Mouse (Mus musculus): ENCODE results near the gene Ppp1r13b. TPM values are rescaled to one million over a fixed set of nuclear protein-coding genes. Genes with fewer than 3 reads are reported as not detected.
A peak's percentile ranks its signal among the peaks of the same experiment; 100 is the strongest.

Ppp1r13b gene
- total RNA-seq, 1 experiment from 2014 or later, result 9.8 TPM

DNA sequence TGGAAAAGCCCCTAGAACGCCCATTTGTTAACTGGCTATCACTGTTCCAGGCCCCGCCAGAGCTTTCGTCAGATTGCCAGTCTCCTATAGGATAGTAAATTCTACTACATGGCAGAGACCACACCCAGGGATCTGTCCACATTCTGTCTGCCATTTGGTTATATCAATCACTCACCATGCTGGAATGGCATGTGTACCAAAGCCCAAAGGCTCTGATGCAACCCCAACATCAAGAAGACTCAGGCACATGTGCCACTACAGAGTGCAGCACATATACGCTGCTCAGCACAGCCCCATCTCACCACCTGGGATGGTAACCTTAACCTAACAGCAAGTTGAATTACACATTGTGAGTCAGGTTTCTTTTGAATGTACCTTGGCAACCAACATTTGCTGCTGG is 62.0 kb downstream of the Ppp1r13b start:
- no peak for ATAC-seq (replicated peaks; ENCODE audit: insufficient number of reproducible peaks, low FRiP score, low TSS enrichment, poor library complexity, severe bottlenecking)

DNA sequence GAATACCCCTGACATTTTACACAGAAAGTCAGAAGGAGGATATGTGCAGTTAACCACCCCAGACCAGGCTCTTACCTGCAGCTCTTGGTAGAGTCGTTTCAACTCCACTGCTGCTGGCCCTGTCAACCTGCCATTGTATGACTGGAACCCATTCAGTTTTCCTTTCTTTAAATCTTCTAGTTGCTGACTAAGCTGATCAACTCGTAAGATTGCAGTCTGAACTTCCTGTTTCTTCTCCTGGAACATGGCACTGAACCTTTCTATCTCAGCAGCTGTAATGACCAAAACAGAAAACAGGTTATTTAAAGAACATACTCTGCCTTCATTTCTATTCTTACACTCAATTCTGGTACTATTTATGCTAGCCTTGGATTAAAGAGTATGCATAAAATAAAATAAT is 64.4 kb downstream of the Ppp1r13b start:
- ATAC-seq (replicated peaks; ENCODE audit: insufficient number of reproducible peaks, low FRiP score, low TSS enrichment, poor library complexity, severe bottlenecking), result no peak

DNA sequence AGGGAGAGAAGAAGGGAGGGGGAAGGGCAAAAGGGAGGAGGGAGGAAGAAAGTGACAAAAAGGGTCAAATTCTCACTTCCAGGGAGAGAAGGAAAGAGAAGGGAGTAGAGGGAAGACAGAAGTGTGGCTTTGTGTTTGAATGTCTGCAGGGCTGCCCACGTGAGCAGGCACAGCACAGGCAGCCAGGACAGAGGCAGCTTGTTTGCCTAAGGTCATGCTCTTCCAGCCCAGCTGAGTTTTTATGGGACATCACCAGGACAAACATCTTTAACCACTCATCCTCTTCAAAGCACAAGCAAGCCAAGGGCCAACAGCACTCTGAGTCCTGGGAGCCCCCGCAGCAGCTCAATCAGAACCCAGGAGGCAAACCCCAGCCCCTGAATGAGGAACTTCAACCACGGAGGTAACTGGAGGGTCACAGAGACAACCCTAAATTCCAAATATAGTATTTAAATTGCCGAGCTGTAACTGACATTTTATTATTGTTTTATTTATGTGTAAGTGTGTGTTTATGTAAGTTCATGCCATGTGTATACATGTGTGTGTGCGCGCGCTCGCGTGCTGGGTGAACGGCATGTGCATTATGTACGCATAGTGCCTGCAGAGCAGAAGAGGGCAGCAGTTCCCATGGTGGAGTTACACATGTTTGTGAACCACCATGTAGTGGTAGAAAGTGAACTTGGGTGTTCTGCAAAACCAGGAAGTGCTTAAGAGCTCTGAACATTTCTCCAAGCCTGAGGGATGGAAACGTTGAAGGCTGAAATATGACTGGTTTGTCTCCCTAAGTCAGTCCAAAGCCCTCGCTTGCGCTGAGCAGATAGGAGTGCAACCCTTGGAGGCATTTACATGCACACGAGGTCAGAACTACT is 65.1 kb downstream of the Ppp1r13b start:
- no peak for ATAC-seq (replicated peaks; ENCODE audit: insufficient number of reproducible peaks, low FRiP score, low TSS enrichment, poor library complexity, severe bottlenecking)

DNA sequence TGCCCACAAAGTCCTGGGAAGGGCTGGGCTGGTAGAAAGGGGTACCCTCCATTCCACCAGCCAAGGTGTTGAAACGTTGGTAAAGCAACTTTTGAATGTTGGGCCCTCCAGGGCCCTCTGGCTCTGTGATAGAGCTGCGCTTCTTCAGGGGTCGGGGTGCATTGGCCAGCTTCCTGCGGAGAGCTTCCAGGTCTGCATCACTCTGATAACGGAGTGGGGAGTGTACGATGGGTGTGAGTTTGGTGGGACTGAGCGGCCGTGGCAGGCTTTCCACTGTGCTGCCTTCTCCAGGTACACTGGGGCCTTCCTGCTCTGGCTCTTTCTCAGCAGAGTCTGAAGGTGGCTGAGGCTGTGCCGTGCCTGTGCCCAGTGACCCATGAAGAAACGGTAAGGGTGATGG is 74.5 kb downstream of the Ppp1r13b start:
- ATAC-seq (replicated peaks; ENCODE audit: insufficient number of reproducible peaks, low FRiP score, low TSS enrichment, poor library complexity, severe bottlenecking), result no peak

DNA sequence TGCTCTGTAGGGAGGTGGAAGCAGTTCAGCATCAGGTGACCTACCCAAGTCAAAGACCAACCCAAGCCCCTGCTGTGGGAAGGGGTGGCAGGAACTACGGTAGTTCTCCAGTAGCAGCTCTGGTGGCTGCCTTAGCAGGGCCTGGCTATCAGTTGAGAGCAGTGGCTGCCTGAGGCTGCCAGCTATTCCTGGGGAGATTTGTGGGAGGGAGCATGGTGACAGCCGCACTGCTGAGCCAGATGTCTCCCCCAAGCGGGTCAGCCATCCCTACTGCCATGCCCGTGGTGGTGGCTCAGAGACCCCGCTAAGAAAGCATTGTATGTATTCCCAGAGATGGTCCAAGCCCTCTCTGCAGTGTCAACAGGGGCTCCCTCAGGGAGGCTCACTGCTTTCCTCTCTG is 75.3 kb downstream of the Ppp1r13b start:
- no peak for ATAC-seq (replicated peaks; ENCODE audit: insufficient number of reproducible peaks, low FRiP score, low TSS enrichment, poor library complexity, severe bottlenecking)

DNA sequence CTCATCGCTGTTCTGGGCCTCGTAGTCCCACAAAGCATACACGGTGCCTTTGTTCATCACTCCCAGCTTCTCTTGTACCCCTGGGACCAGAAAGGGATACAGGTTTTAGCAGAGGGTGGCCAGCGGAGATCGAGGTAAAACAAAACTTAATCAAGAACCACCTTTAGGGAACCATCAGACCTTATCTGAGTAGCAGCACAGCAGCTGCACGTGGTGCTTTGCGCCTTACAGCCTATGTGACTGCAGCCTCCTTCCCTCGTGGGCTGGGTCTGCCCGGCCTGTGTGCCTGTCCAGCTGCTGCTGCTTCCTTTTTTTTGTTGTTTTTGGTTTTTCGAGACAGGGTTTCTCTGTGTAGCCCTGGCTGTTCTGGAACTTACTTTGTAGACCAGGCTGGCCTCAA is 77.5 kb downstream of the Ppp1r13b start:
- no peak for ATAC-seq (replicated peaks; ENCODE audit: insufficient number of reproducible peaks, low FRiP score, low TSS enrichment, poor library complexity, severe bottlenecking)

DNA sequence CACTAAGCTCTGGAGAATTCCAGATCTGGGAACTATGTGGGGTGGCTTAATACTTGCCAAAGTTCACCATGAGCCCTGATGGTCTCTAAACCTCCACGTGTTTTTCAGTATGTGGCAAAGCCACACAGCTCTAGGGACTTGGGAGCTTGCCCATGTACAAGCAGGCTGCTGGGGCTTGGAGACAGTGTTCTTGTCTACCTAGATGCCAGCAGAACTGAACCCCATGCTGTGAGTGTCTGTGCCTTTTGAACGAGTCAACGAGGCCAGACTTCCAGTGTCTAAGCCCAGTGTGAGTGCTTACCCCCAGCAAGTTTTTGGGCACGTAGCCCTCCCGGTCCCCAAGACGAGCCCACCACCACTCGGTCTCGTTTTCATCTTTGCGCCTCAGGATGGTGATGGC is 78.0 kb downstream of the Ppp1r13b start:
- no peak for ATAC-seq (replicated peaks; ENCODE audit: insufficient number of reproducible peaks, low FRiP score, low TSS enrichment, poor library complexity, severe bottlenecking)

DNA sequence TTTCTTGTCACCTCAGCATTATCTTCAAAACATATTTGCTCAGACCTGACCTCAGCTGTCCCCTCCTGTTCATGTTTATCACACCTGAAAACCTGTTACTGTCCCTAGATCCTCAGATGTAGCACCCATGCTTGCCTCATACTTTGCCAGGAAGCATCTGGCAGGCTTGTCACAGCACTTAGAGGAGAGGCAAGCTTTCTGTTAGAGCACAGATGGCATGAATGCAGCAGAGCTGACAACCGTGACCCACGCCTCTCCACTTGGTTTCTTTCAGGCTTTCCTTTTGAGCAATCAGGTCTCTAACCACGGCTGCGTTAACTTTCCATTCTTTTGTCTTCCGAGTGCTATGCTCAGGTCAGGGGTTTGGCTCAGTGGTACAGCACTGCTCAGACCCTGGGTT is 78.5 kb downstream of the Ppp1r13b start:
- ATAC-seq (replicated peaks; ENCODE audit: insufficient number of reproducible peaks, low FRiP score, low TSS enrichment, poor library complexity, severe bottlenecking), result no peak

DNA sequence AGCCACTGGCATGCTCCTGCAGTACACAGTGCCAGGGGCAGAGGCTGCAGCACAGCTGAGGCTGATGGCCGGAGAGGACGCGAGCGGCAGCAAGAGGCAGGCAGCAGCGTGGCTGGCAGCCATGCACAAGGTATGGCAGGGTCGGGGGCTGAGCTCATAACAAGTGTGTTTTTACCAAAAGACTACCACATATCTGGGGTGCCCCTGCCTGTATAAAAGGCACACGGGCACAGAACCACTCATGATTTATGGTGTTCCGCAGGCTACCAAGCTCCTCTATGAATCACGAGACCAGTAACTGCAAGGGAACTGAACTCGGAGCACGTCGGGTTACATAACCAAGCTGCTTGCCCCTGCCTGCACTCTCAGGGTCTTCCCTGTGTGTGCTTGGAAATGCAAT is 80.4 kb downstream of the Ppp1r13b start:
- no peak for ATAC-seq (replicated peaks; ENCODE audit: insufficient number of reproducible peaks, low FRiP score, low TSS enrichment, poor library complexity, severe bottlenecking)

DNA sequence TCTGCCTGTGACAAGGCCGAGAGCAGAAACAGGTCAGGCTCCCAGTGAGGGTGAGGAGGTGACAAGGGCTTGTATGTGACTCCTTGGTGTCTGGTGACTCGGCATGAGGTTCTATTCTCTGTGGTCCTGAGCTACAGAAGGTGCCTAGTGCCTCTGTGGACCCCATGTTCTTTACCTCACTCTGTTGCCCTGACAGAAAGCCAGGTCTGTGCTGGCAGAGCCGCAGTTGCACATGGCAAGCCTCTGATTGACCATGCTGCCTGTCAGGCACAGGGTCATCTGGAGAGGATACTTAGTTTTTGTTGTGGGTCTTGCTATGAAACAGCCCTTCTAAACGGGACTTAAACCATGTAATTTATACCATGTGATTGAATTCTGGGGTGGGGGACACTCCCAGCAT is 86.0 kb downstream of the Ppp1r13b start:
- no peak for ATAC-seq (replicated peaks; ENCODE audit: insufficient number of reproducible peaks, low FRiP score, low TSS enrichment, poor library complexity, severe bottlenecking)

DNA sequence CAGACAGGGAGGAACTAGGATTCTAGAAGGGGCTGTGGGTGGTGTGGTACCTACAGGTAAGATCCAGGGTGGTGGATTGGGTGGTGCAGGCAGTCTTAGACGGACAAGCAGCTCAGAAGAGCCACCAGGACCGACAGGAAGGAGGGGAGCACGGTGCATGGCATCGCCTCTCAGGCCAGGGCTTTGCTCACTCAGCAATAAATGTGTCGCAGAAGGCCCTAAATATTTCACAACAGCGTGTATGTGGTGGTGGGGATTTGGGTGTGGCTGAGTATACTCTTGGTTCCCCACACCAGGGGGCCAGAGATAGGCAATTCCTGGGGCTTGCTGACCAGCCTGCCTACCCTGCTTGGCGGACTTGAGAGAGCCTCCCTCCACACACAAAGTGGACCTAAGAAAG is 87.2 kb downstream of the Ppp1r13b start:
- no peak for ATAC-seq (replicated peaks; ENCODE audit: insufficient number of reproducible peaks, low FRiP score, low TSS enrichment, poor library complexity, severe bottlenecking)

DNA sequence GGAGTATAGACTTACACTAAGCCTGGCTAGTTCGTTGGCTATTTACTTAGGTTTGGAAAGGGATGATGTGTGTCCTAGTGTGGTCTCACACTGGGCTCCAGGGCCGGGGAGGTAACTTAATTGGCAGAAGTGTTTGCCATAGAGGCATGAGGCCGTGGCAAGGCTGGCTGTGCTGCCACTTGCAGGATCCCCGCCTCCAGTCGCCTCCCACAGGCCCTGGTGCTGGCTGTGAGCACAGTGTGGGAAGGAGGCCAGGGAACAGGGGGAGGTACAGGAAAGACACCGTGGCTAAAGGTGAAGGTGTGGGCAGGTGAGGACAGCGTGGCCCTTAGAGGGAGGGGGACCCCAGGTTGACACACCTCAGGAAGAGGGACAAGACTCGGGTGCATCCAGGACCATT is 88.0 kb downstream of the Ppp1r13b start:
- ATAC-seq (replicated peaks; ENCODE audit: insufficient number of reproducible peaks, low FRiP score, low TSS enrichment, poor library complexity, severe bottlenecking), result no peak

DNA sequence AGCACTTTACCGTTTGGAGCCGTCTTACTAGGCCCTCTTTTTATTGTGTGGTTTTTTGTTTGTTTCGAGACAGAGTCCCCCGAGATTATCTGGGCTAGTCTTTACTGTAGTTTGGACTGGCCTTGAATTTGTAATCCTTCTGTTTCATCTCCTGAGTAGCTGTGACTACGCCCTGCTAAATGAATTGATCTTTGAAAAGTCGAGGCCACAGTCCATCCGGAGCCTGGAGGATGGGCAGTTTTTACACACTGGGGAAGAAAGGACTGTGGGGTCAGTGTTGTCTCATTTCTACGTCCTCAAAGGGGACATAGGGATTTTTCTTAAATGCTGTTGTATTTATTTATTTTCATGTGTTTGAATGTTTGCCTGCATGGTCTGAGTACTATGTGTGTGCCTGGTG is 89.9 kb downstream of the Ppp1r13b start:
- ATAC-seq (replicated peaks; ENCODE audit: insufficient number of reproducible peaks, low FRiP score, low TSS enrichment, poor library complexity, severe bottlenecking), result no peak

DNA sequence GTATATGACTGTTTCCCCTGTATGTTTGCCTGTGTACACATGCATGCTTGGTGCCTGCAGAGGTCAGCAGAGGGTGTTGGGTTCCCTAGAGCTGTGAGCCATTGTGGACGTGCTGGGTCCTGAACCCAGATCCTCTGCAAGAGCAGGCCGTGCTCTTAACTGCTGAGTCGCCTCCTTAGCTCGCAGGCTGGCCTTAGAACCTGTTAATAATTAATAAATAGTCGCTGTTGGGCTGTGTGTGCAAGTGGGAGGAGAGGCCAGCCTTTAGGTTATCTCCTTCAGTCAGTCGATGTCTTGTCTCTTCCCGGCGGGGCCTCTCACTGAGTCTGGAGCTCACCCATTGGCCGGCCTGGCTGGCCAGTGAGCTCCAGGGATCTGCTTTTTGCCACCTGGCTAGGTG is 90.9 kb downstream of the Ppp1r13b start:
- ATAC-seq (replicated peaks; ENCODE audit: insufficient number of reproducible peaks, low FRiP score, low TSS enrichment, poor library complexity, severe bottlenecking), result no peak

DNA sequence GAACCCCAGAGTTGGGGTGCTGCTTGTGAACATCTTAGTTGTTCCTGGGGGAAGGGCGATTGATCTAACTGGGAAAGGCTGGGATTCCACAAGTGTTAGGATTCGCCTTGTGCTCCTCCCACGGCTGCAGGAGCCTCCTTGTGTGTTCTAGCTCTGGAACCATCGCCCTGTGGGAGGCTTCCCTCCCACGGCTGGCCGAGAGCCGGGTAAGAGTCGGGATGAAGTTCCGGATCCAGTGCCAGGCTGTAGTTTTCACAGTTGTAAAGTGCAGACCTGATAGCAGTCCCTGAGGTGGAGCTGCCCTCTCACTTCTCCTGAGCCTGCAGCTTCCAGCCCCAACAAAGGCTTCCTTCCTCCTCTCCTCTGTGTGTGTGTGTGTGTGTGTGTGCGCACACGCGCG is 91.4 kb downstream of the Ppp1r13b start:
- no peak for ATAC-seq (replicated peaks; ENCODE audit: insufficient number of reproducible peaks, low FRiP score, low TSS enrichment, poor library complexity, severe bottlenecking)

DNA sequence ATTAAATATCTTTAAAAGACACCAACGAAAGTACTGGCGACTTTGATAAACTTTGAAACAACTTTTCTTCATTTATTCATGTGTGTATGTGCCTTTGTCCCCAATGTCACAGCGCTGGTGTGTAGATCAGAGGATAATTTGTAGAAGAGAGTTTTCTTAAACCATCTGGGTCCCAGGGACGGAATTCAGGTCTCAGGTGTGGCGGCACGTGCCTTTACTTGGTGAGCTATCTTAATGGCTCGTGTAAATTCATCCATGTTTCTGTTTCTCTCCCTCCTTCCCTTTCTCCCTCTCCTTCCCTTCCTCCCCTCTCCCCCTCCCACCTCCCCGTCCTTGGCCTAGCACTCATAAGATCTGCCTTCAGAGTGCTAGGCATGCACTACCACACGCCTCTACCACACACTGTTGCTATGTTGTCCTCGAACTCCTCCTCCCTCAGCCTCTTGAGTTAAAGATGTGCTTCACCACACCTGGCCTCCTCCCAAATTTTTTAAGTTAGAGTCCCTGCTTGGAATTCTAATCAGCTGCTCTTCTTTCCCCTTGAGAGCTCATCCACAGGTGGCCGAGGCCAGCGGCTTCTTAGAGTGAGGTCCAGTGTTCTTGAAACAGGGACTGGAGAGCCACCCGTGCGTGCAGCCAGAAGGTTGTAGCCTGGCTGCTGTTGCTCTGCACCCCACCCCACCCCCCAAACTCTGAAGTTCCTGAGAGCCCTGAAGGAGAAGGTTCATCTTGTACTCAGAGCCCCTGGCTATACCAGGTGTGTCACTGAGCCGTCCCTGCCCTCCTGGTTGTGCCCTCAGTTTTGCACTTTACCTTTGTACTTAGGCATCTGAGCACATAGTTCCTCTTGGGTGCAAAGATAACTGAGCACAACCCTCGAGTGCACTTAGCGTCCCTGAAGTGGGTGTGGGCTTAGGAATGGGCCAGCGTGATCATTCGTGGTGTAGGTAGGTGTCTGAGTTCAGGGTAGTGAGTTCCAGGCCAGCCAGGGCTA is 92.8 kb downstream of the Ppp1r13b start:
- ATAC-seq (replicated peaks; ENCODE audit: insufficient number of reproducible peaks, low FRiP score, low TSS enrichment, poor library complexity, severe bottlenecking), result no peak

DNA sequence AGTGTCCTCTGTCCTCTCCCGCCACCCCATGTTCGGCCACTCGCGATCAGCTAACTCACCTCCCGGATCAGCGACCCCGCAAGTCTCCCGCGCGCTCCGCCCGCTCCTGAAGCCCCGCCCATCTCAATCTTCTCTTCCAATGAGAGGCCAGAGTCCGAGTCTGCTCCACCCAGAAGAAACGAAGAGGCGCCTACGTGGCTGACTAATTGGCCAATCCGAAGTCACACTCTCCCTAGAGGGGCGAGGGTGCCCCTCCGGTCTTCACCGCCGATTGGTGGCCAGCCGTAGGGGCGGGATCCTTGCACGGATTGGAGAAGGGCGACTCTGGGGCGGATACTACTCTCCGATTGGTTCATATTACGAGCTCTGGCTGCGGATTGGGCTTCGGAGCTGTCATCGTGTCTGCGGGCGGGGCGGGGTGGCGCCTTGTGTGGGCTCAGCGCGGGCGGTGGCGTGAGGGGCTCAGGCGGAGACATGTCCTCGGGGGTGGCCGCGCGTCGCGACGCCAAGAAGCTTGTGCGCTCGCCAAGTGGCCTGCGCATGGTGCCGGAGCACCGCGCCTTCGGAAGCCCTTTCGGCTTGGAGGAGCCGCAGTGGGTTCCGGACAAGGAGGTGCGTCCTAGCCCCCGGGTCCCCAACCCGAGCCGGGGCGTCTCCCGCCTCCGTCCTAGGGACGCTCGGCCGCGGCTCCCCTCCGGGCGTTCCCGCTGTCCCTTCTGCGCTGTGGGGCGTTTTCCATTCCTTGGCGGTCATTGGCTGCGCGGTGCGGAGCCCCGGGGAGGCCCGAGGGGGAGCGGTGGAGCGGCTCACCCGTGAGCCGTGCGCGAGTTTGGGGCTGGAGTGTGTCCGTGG is 93.9 kb downstream of the Ppp1r13b start, which contains the start of the genes Xrcc3 and Zfyve21:
Gene Xrcc3 (minus strand): TSS at position 108 of the 852 bp plus-strand sequence.
Gene Zfyve21 (plus strand): TSS at position 405 of the 852 bp plus-strand sequence.
- ATAC-seq (replicated peaks; ENCODE audit: insufficient number of reproducible peaks, low FRiP score, low TSS enrichment, poor library complexity, severe bottlenecking), result peak; percentile 97

DNA sequence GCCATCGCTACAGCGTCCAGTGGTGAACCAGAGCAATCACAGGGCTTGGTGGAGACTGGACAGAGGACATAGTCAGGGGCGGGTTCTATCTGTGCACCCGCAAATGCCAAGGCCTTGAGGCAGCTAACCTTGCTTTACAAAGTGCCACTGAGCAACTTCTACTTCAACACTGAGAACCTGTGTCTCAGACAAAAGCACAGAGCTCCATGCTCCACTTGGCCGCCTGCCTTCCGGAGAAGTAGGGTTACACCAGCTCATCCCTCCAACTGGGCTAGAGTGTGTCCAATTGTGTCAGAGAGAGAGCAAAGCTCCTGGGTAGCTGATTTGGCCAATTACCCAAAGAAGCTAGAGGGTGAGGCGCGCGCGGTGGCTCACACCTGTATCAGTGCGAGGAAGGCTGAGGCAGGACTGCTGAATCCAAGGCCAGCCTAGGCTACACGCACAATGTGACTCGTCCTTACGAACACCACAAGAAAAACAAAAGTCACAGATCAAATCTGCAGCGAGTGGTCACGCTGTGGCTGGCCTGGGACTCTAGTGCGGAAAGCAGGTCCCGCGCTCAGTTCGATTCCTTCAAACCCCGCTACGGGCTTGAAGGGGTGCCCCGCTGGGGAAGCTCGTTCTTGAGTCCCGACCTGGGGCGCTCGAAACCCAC is 94.7 kb downstream of the Ppp1r13b start:
- ATAC-seq (replicated peaks; ENCODE audit: insufficient number of reproducible peaks, low FRiP score, low TSS enrichment, poor library complexity, severe bottlenecking), result no peak
